Mouse (Mus musculus) heart, embryonic 10.5 days (tissue): ENCODE measurements around the gene Mybpc3. TPM values are rescaled to one million over a fixed set of nuclear protein-coding genes. Genes with fewer than 3 reads are reported as not detected.
A peak's percentile ranks its signal among the peaks of the same experiment; 100 is the strongest.

Experiments used
- DNase-seq: peaks from one replicate; pipeline ENCODE4 v3.0.0-alpha.2; 2017; ENCODE audit warnings: low spot score
- H3K27ac ChIP-seq: fragments of 300-500 bp; sonication (generic); 2 replicates; pipeline ENCODE4 v1.5.1; 2016; ENCODE audit warnings: mild to moderate bottlenecking
- H3K27me3 ChIP-seq: fragments of 300-500 bp; sonication (generic); 2 replicates; pipeline ENCODE4 v1.6.1; 2016; ENCODE audit warnings: mild to moderate bottlenecking; ENCODE audit not compliant: poor library complexity, insufficient read depth, severe bottlenecking
- H3K36me3 ChIP-seq: fragments of 300-500 bp; sonication (generic); 2 replicates; pipeline ENCODE4 v1.6.1; 2016; ENCODE audit warnings: mild to moderate bottlenecking, moderate library complexity
- H3K4me1 ChIP-seq: fragments of 300-500 bp; sonication (generic); 2 replicates; pipeline ENCODE4 v1.6.1; 2016; ENCODE audit warnings: mild to moderate bottlenecking
- H3K4me3 ChIP-seq: fragments of 300-500 bp; sonication (generic); 2 replicates; pipeline ENCODE4 v1.5.1; 2016; ENCODE audit warnings: mild to moderate bottlenecking, moderate library complexity
- H3K9me3 ChIP-seq: fragments of 300-500 bp; sonication (generic); 2 replicates; pipeline ENCODE4 v1.6.1; 2016; ENCODE audit warnings: mild to moderate bottlenecking, moderate library complexity
- WGBS: fragments of 180-500 bp; shearing (Covaris S2); methylation state at CpG from one replicate; pipeline ENCODE4 v1.1.7; 2016; 5-methylcytosine and 5-hydroxymethylcytosine counted together
- polyA plus RNA-seq: library from polyadenylated mRNA; unstranded; fragments of >200 nt; fragmentation: Nextera tagmentation; extraction: Ambion mirVana; gene quantifications from 2 replicates; pipeline ENCODE4 v1.2.1, GENCODE M21; 2016

Gene Mybpc3
- polyA plus RNA-seq, 1 experiment from 2014 or later, result 450 TPM

DNA sequence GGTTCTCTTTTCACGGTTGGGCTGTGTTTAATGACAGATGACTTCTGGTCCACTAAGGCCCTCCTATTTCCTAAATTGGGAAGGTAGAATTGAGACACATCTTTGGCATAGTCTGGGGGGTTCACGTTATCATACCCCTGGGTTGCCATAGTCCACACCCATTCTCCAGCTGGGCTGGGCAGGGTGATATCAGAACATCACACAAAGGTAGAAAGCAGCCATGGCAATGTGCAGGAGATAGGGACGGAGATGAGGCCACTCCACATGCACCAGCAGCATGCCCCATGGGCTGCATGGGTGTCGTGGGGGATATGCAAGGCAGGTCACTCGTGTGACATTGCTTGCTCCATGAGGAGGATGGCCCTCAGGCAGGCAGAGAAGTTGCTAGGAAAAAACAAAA lies 45.6 kb downstream of the Mybpc3 start:
- Histone ChIP-seq H3K27ac (no peak overlapping the region), H3K4me1 (peaks cover 28% of the 10 kb centered on the region), H3K4me3 (no peak overlapping the region), H3K36me3 (peaks cover 34% of the 10 kb centered on the region), H3K27me3 (no peaks in the 10 kb centered on the region), H3K9me3 (no peaks in the 10 kb centered on the region)
- DNase-seq, result no peak
- 85% methylated on average over 5 of the region's 5 CpGs for WGBS

DNA sequence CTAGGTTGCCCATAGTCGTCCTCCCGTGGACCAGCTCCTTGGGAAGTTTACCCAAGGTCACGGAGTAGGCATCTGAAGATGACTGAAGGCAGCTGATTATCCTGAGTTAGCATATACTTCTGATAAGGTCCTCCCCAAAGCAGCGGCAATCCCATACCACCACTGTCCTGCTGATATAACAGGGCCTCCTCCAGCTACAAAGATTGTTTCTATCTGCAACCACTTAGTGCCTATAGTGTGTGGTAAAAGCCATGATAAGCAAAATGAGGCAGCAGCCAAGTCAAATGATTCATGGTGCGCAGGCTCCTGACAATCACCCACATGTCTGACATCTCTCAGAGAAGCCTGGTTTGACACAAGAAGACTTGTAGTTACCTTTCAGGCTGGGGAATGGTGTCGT lies 47.0 kb downstream of the Mybpc3 start:
- Histone ChIP-seq H3K36me3 (peaks cover 32% of the 10 kb centered on the region), H3K27me3 (no peaks in the 10 kb centered on the region), H3K4me3 (no peak overlapping the region), H3K9me3 (no peaks in the 10 kb centered on the region), H3K27ac (no peak overlapping the region), H3K4me1 (peaks cover 31% of the 10 kb centered on the region)
- WGBS, result 62% methylated on average over 6 of the region's 6 CpGs
- no peak for DNase-seq

DNA sequence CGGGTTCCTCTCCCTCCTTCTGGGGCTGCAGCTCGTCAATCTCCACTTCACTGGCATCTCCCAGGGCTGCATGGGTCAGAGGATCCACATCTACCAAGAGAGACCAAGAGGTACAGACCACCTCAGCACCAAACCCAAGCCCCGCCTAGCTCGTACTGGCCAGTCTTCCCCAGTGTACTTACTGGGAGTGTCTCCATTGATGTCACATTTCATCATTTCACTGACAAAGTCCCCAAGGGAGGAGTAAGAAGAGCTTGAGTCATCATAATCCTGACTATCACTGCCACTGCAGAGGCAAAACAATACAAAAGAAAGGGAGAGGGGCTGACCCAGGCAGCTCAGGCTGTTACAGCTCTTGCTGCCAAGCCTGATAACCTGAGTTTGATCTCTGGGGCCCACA lies 49.7 kb downstream of the Mybpc3 start:
- Histone ChIP-seq H3K36me3 (peaks cover 23% of the 10 kb centered on the region; the same call in 1 of the 2 replicates), H3K27me3 (no peaks in the 10 kb centered on the region), H3K4me3 (no peak overlapping the region), H3K9me3 (no peaks in the 10 kb centered on the region), H3K4me1 (peaks cover 28% of the 10 kb centered on the region), H3K27ac (no peak overlapping the region)
- DNase-seq, result no peak
- 71% methylated on average over 4 of the region's 4 CpGs for WGBS

DNA sequence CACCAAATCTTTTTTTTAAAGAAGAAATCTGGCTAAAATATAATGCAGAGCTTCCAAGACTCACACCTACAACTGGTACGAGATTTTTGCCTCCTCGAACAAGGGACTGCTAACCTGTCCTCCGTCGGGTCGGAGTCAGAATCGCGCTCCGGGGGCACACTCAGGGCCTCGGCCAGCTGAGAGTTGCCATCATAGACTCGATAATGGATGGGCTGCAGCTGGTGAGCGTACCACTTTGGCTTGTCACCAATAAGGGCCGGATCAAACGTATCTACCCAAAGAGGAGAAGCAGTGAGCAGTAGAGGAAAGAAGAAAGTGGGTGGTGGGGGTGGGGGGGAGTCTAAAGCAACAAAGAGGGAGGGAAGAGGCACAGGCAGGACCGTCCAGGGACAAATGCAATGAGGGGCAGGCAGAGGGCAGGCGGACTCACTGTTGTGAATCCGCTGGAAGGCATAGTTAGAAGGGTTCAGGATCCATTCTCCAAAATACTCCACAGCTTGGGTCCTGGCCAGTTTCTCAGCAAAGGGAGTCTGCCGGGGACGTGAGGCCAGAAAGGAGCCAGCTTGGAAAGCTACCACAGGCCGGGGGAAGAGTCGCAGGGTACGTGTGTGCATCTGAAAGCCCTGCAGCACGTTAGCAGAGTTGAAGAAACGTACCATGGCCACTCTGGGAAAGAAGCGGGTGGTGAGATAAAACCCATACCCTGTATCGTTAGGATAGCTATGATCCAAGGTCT lies 51.8 kb downstream of the Mybpc3 start:
- Histone ChIP-seq H3K36me3 (peaks cover 22% of the 10 kb centered on the region; the same call in 1 of the 2 replicates), H3K27ac (no peak overlapping the region), H3K4me1 (peaks cover 18% of the 10 kb centered on the region), H3K9me3 (no peaks in the 10 kb centered on the region), H3K4me3 (no peak overlapping the region), H3K27me3 (no peaks in the 10 kb centered on the region)
- no peak for DNase-seq
- WGBS, result 71% methylated on average over 25 of the region's 25 CpGs

DNA sequence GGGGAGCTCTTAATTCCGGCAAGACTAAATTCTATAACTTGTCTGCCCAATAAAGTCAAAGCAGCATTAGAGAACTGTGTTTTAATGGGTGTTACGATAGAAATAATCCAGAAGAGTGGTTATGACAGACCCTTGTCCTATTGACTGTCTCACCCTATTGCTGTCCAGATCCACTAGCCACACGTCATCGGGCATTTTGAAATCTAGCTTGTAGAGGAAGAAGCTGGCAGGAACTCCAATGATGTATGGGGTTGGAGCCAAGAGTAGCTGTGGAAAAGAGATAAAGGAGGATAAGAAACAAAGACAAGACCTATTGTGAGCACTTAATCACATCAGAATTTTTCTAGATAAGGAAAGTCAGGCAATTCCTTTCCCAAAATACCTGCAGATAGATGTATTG lies 57.5 kb downstream of the Mybpc3 start:
- 75% methylated on average over 4 of the region's 4 CpGs for WGBS
- no peaks in the 10 kb centered on the region for H3K9me3 ChIP-seq
- peaks cover 20% of the 10 kb centered on the region for H3K36me3 ChIP-seq
- no peaks in the 10 kb centered on the region for H3K27me3 ChIP-seq
- DNase-seq, result no peak
- 0 out of 2 replicates have a peak, but pooled peaks cover 4% of the 10 kb centered on the region for H3K4me1 ChIP-seq
- H3K27ac ChIP-seq, result no peak overlapping the region
- no peak overlapping the region for H3K4me3 ChIP-seq

DNA sequence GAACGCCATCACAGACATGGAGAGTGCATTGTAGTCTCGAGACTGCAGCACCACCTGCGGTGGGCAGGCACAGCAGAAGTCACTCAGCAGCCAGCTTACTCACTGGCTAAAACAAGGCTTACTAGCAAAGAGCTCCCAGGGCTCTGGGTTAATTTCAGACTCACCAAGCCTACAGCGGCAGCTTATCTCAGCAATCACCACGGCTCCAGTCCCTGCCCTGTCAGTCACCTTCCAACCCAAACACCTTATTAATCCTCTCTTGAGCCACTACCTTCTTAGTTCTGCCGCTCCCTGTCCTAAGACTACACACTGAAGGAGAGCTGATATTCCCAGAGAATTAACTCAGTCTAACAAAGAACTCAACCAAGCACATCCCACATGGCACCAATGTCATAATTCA lies 58.3 kb downstream of the Mybpc3 start:
- no peak for DNase-seq
- H3K4me1 ChIP-seq, result 0 out of 2 replicates have a peak, but pooled peaks cover 10% of the 10 kb centered on the region
- H3K4me3 ChIP-seq, result no peak overlapping the region
- no peaks in the 10 kb centered on the region for H3K9me3 ChIP-seq
- peaks cover 20% of the 10 kb centered on the region for H3K36me3 ChIP-seq
- WGBS, result 44% methylated on average over 6 of the region's 6 CpGs
- no peak overlapping the region for H3K27ac ChIP-seq
- no peaks in the 10 kb centered on the region for H3K27me3 ChIP-seq

DNA sequence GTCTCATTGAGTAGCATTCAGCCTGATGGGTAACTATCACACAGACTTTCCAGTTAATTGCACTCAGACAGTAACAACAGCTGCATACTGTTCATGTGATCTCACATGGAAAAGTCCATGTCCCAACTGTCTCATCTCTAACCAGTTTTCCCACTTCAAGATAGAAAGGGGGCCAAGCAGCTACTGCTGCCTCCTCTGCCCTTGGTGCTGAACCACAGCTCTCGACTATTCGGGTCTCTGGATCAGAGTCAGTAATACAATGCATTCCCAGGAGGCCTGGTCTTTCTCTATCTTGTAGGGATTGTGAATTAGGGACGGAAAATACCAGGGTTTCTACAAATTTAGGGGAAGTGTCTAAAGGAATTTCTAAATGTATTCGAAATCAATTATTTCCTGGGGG lies 61.9 kb downstream of the Mybpc3 start:
- WGBS, result 28% methylated on average over 4 of the region's 4 CpGs
- H3K9me3 ChIP-seq, result no peaks in the 10 kb centered on the region
- DNase-seq, result no peak
- peaks cover 9% of the 10 kb centered on the region for H3K36me3 ChIP-seq
- no peaks in the 10 kb centered on the region for H3K27me3 ChIP-seq
- peaks cover 28% of the 10 kb centered on the region for H3K4me1 ChIP-seq
- H3K4me3 ChIP-seq, result no peak overlapping the region
- no peak overlapping the region for H3K27ac ChIP-seq

DNA sequence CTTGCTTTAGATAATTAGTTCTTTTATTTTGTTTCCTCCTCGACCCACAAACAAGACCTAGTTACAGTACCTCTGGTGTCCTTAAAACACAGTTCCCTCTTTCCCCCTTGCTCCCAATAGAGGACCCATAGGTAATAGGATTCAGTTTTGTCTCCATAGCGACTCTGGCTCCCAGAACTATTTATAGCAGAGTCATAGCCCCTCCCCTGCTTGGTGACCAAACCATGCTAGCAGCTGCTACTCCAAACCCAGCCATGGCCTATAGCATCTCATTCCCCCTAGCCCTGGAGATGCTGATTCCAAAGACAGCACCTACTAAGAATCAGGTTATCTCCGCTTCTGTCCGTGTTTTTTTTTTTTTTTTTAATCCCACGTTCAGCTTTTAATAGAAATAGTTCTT lies 62.8 kb downstream of the Mybpc3 start:
- no peak overlapping the region for H3K4me3 ChIP-seq
- 62% methylated on average over 5 of the region's 5 CpGs for WGBS
- DNase-seq, result no peak

DNA sequence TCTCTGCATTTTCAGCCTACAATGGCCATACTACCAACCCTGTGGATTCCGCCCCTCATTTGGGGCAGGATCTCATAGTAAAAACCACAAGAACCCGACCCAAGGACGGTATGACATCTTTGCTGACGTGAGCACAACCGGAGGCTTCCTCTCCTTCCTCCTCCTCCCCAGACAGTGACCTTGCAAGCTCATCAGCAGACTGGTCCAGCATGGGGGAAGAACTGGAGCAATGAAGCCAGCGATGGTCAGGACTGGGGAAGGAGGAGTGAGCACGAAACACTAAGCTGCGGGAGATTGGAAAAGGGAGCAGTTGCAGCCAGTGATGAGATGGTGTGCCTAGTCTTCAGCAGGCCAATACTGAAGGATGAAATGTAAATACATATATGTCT lies 64.1 kb downstream of the Mybpc3 start:
- DNase-seq, result no peak
- WGBS, result 12% methylated on average over 8 of the region's 8 CpGs
- H3K4me1 ChIP-seq, result peaks cover 25% of the 10 kb centered on the region
- peak overlapping the region; percentile 80 for H3K4me3 ChIP-seq
- no peaks in the 10 kb centered on the region for H3K9me3 ChIP-seq
- H3K27me3 ChIP-seq, result no peaks in the 10 kb centered on the region
- H3K27ac ChIP-seq, result no peak overlapping the region
- peaks cover 9% of the 10 kb centered on the region for H3K36me3 ChIP-seq

More for the DNA sequence above, 62.8 kb downstream of the Mybpc3 start:
- H3K27ac ChIP-seq, result no peak overlapping the region
- H3K27me3 ChIP-seq, result no peaks in the 10 kb centered on the region
- peaks cover 9% of the 10 kb centered on the region for H3K36me3 ChIP-seq
- H3K9me3 ChIP-seq, result no peaks in the 10 kb centered on the region
- H3K4me1 ChIP-seq, result peaks cover 28% of the 10 kb centered on the region

DNA sequence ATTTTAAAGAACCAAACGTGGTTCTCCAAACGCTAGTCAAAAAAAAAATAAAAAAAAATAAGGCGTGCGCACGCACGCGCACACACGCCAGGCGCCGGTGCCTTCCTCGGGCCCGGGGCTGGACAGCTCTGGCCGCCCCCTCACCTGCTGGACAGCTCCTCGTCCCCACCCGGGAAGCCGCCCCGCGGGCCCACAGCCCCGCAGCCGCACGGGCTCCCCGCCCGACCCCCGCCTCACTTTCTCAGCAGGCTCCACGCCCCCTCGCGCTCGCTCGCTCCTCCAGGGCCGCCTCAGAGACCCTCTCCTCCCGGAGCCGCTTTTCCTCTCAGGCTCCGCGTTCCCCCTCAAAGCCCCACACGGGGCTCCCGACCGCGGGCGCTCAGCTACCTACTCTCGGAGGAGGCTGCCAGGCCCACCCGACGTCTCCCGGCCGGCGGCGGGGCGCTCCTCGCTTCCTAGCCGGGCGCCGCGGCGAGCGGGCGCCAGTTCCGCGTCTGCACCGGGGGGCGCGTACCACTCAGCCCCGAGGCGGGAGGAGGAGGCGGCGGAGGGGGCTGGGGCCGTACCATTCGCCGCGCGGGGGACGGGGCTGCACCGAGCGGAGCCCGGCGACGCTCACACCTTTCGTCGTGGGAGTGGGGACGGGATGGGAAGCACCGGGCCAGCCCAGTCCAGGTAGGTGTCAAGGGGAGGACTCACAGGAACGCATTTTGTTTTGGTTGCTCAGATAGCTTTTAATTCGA lies 64.6 kb downstream of the Mybpc3 start:
- H3K4me1 ChIP-seq, result peaks cover 25% of the 10 kb centered on the region
- peak; percentile 88 for DNase-seq
- H3K27me3 ChIP-seq, result no peaks in the 10 kb centered on the region
- peaks cover 8% of the 10 kb centered on the region for H3K36me3 ChIP-seq
- H3K4me3 ChIP-seq, result peak overlapping the region; percentile 80
- H3K9me3 ChIP-seq, result no peaks in the 10 kb centered on the region
- under 1% methylated on average over 79 of the region's 81 CpGs for WGBS
- H3K27ac ChIP-seq, result peak overlapping the region; percentile 80

DNA sequence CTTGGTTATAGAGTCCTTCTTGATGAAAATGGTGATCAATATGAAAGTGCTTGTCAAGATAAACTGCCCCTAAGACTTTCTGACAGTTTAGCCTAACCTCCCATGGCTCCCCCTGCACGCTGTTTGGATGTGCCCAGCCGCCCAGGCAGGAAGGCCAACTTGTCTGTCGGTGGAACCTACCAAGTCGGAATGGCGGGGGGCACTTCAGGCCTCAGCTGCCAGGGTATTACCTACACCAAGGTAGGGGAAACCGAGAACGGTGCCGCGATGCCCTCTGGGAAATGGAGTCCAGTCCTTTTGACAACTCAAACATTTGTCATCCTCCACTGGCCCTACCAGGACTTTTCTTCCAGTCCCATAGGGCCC lies 65.2 kb downstream of the Mybpc3 start:
- Histone ChIP-seq H3K4me3 (peak overlapping the region; percentile 80), H3K36me3 (peaks cover 4% of the 10 kb centered on the region; the same call in 1 of the 2 replicates), H3K4me1 (peaks cover 25% of the 10 kb centered on the region), H3K27ac (peak overlapping the region; percentile 80), H3K27me3 (no peaks in the 10 kb centered on the region), H3K9me3 (no peaks in the 10 kb centered on the region)
- DNase-seq, result peak; percentile 98
- 0% methylated on average over 9 of the region's 9 CpGs for WGBS

DNA sequence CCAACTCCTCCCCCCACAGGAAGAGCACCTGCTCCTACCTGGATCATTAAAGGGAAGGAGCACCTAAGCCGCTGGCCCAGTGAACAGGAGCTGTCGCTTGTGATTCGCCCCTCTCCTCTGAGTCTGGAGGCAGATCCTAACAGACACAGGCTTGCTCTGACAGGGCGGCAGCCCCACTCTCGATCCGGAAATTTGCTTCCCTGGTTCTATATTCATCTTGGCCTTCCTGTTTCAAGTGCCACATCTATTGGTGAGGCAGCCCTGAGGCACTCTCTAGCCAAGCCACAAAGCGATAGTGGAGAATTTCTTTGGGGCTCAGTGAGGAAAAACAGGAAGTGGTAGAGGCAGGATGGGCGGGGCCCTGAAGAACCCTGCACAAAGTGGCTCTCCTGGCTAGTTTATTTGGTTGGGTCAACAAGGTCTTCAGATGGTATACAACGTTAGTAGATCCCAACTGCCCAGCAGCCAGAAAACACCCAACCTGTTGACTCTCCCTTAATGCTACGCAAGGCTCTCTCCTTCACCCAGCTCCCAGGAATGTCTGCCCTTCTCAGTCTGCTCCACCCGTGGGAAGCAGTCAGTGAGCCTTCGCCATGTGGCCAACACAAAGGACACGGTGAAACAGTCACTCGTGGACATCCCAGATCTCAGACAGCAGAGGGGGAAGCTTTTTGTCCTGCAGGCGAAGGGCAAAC lies 65.9 kb downstream of the Mybpc3 start, which contains the start of gene Madd:
Gene Madd (minus strand): TSS at position 127 of the 695 bp plus-strand sequence.
- H3K27ac ChIP-seq, result peak within 1 kb of the TSS; percentile 80
- peaks cover 25% of the 10 kb centered on the region for H3K4me1 ChIP-seq
- H3K4me3 ChIP-seq, result peak within 1 kb of the TSS; percentile 80
- 55% methylated on average over 15 of the region's 15 CpGs for WGBS
- H3K36me3 ChIP-seq, result no peaks in the 10 kb centered on the region
- H3K27me3 ChIP-seq, result no peaks in the 10 kb centered on the region
- DNase-seq, result no peak
- no peaks in the 10 kb centered on the region for H3K9me3 ChIP-seq
